Mouse (Mus musculus): ENCODE results near the gene Ifitm1.
"Not testable (repeated sequence)": the region's sequence is repeated elsewhere in the genome, so short reads cannot be mapped to it uniquely, and the experiment has no call there.

The Ifitm1 gene

GRCm38 (mm10) chr7:140960026-140960425, 7.0 kb upstream of the Ifitm1 start:
- no peak for TF ChIP-seq POU5F1 (IDR thresholded peaks at IDR 0.05; ENCODE audit: borderline replicate concordance, low read length)
- H3K4me3 ChIP-seq (replicated peaks; ENCODE audit: low read length): no peak overlapping the region
- H3K9me3 ChIP-seq (ENCODE audit: low read length): no peaks in the 10 kb centered on the region
- no peaks in the 10 kb centered on the region for H3K27me3 ChIP-seq (ENCODE audit: insufficient read depth, low read length)
- no peaks in the 10 kb centered on the region for H3K36me3 ChIP-seq (ENCODE audit: insufficient read depth, low read length)
- H3K4me1 ChIP-seq (replicated peaks; ENCODE audit: low read depth, low read length): peaks cover 81% of the 10 kb centered on the region

- H3K9me3 ChIP-seq (ENCODE audit: low read length): no peaks in the 10 kb centered on the region
- H3K27me3 ChIP-seq (ENCODE audit: insufficient read depth, low read length): no peaks in the 10 kb centered on the region
- H3K4me3 ChIP-seq (replicated peaks; ENCODE audit: low read length): no peak overlapping the region
- peaks cover 90% of the 10 kb centered on the region for H3K4me1 ChIP-seq (replicated peaks; ENCODE audit: low read depth, low read length)
- TF ChIP-seq NANOG (IDR thresholded peaks at IDR 0.05; ENCODE audit: borderline replicate concordance, low read length) (peak; percentile 67; the same call in 1 of the 2 replicates), CTCF (conservative IDR thresholded peaks at IDR 0.05; ENCODE audit: low read length) (no peak)
- no peaks in the 10 kb centered on the region for H3K36me3 ChIP-seq (ENCODE audit: insufficient read depth, low read length)
Measured at GRCm38 (mm10) chr7:140961416-140961815, 5.6 kb upstream of the Ifitm1 start.

- Histone ChIP-seq H3K4me1 (replicated peaks; ENCODE audit: low read depth, low read length) (peaks cover 91% of the 10 kb centered on the region), H3K27me3 (ENCODE audit: insufficient read depth, low read length) (no peaks in the 10 kb centered on the region), H3K4me3 (replicated peaks; ENCODE audit: low read length) (peak overlapping the region; percentile 72), H3K36me3 (ENCODE audit: insufficient read depth, low read length) (no peaks in the 10 kb centered on the region), H3K9me3 (ENCODE audit: low read length) (no peaks in the 10 kb centered on the region)
- TF ChIP-seq CTCF (conservative IDR thresholded peaks at IDR 0.05; ENCODE audit: low read length) (no peak), POU5F1 (IDR thresholded peaks at IDR 0.05; ENCODE audit: borderline replicate concordance, low read length) (no peak; the same call in 1 of the 2 replicates), NANOG (IDR thresholded peaks at IDR 0.05; ENCODE audit: borderline replicate concordance, low read length) (no peak)
Measured at GRCm38 (mm10) chr7:140962733-140963132, 4.3 kb upstream of the Ifitm1 start.

DNA sequence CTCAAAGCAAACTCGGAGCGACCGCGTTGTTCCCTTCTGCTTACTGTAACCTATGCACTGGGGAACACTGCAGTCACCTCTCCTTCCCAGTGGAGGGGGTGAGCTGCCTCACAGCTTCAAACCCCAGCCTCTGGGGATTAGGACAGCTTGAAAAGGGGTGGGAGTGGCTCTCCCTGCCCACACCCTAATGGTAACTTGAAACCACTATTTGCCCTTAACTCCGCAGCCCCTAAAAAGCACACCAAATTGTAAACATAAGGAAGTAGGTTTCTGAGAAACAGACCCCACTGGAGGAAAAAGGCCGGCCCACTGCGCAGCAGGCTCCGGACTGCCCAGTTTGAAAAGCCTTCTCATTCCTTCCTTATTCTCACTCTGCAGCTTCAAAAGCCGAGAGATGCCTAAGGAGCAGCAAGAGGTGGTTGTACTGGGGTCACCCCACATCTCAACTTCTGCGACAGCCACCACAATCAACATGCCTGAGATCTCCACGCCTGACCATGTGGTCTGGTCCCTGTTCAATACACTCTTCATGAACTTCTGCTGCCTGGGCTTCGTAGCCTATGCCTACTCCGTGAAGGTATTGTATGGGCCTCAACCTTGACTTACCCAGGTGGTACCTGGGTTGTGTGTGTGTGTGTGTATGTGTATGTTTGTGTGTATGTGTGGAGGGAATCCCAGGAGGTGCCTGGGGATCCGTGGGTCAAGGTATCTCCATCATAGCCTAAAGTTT, 1.0 kb downstream of the Ifitm1 start:
- TF ChIP-seq NANOG (IDR thresholded peaks at IDR 0.05; ENCODE audit: borderline replicate concordance, low read length) (no peak), CTCF (conservative IDR thresholded peaks at IDR 0.05; ENCODE audit: low read length) (no peak), POU5F1 (IDR thresholded peaks at IDR 0.05; ENCODE audit: borderline replicate concordance, low read length) (no peak)
- peaks cover 87% of the 10 kb centered on the region for H3K4me1 ChIP-seq (replicated peaks; ENCODE audit: low read depth, low read length)
- H3K4me3 ChIP-seq (replicated peaks; ENCODE audit: low read length): peak overlapping the region; percentile 79
- no peaks in the 10 kb centered on the region for H3K27me3 ChIP-seq (ENCODE audit: insufficient read depth, low read length)
- peaks cover 32% of the 10 kb centered on the region for H3K36me3 ChIP-seq (ENCODE audit: insufficient read depth, low read length)
- no peaks in the 10 kb centered on the region for H3K9me3 ChIP-seq (ENCODE audit: low read length)

- Histone ChIP-seq H3K4me1 (replicated peaks; ENCODE audit: low read depth, low read length) (peaks cover 88% of the 10 kb centered on the region), H3K4me3 (replicated peaks; ENCODE audit: low read length) (peak overlapping the region; percentile 79), H3K36me3 (ENCODE audit: insufficient read depth, low read length) (peaks cover 32% of the 10 kb centered on the region)
- H3K27me3 ChIP-seq (ENCODE audit: insufficient read depth, low read length); H3K9me3 ChIP-seq (ENCODE audit: low read length): not testable (repeated sequence)
Measured at GRCm38 (mm10) chr7:140968710-140969109, 1.7 kb downstream of the Ifitm1 start.

- TF ChIP-seq POU5F1 (IDR thresholded peaks at IDR 0.05; ENCODE audit: borderline replicate concordance, low read length) (no peak), CTCF (conservative IDR thresholded peaks at IDR 0.05; ENCODE audit: low read length) (no peak), NANOG (IDR thresholded peaks at IDR 0.05; ENCODE audit: borderline replicate concordance, low read length) (no peak)
- H3K9me3 ChIP-seq (ENCODE audit: low read length): no peaks in the 10 kb centered on the region
- H3K4me1 ChIP-seq (replicated peaks; ENCODE audit: low read depth, low read length): peaks cover 88% of the 10 kb centered on the region
- H3K4me3 ChIP-seq (replicated peaks; ENCODE audit: low read length): peak overlapping the region; percentile 79
- H3K36me3 ChIP-seq (ENCODE audit: insufficient read depth, low read length): peaks cover 32% of the 10 kb centered on the region
- H3K27me3 ChIP-seq (ENCODE audit: insufficient read depth, low read length): no peaks in the 10 kb centered on the region
Measured at GRCm38 (mm10) chr7:140970931-140971330, 3.9 kb downstream of the Ifitm1 start.

- no peaks in the 10 kb centered on the region for H3K27me3 ChIP-seq (ENCODE audit: insufficient read depth, low read length)
- H3K4me1 ChIP-seq (replicated peaks; ENCODE audit: low read depth, low read length): peaks cover 88% of the 10 kb centered on the region
- H3K9me3 ChIP-seq (ENCODE audit: low read length): no peaks in the 10 kb centered on the region
- TF ChIP-seq CTCF (conservative IDR thresholded peaks at IDR 0.05; ENCODE audit: low read length) (no peak), NANOG (IDR thresholded peaks at IDR 0.05; ENCODE audit: borderline replicate concordance, low read length) (no peak), POU5F1 (IDR thresholded peaks at IDR 0.05; ENCODE audit: borderline replicate concordance, low read length) (no peak)
- H3K4me3 ChIP-seq (replicated peaks; ENCODE audit: low read length): peak overlapping the region; percentile 79
- H3K36me3 ChIP-seq (ENCODE audit: insufficient read depth, low read length): peaks cover 32% of the 10 kb centered on the region
Measured at GRCm38 (mm10) chr7:140971479-140972171, 4.6 kb downstream of the Ifitm1 start.

DNA sequence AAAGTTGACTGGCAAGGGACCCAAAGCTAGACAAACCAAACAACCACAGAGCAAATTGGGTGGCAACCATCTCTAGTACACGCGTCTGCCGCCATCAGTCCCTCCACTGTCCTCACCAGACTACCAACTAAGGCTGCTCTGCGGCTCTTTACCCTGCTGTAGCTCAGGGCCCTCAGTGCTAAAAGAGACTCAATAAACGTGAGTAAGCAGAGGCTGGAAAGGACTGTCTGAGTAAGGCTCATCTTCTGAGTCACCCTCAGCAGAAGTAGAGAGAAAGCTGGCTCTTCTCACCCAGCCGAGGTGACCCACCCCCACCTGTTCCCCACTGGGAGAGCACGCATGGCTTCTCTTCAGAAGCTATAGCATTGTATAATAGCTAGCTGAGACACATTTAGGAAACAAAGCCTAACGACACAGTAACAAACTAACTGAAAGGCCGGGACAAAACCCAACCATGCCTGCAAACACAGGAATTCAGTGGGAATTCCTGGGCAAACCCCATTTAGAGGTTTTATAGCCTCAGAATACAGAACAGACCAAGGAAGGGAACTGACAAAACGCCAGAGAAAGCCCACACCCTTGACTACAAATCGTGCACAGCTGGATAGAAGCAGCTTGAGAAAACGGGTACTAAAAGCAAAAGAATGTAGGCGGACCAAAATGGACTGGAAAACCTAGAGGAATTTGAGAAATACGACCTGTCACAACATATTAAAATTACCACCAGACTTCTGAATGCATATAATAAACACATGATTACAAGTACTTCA, 6.6 kb downstream of the Ifitm1 start:
- peaks cover 94% of the 10 kb centered on the region for H3K4me1 ChIP-seq (replicated peaks; ENCODE audit: low read depth, low read length)
- H3K27me3 ChIP-seq (ENCODE audit: insufficient read depth, low read length): no peaks in the 10 kb centered on the region
- H3K36me3 ChIP-seq (ENCODE audit: insufficient read depth, low read length): peaks cover 32% of the 10 kb centered on the region
- 0 out of 2 replicates have a peak overlapping the region, but pooled peaks have one; percentile 39 for H3K4me3 ChIP-seq (replicated peaks; ENCODE audit: low read length)
- TF ChIP-seq POU5F1 (IDR thresholded peaks at IDR 0.05; ENCODE audit: borderline replicate concordance, low read length) (no peak), CTCF (conservative IDR thresholded peaks at IDR 0.05; ENCODE audit: low read length) (no peak), NANOG (IDR thresholded peaks at IDR 0.05; ENCODE audit: borderline replicate concordance, low read length) (no peak)
- H3K9me3 ChIP-seq (ENCODE audit: low read length): no peaks in the 10 kb centered on the region

Data from E14TG2a.4 (cell line).